Mouse (Mus musculus) urinary bladder, adult 2 months (tissue): Measurements from ENCODE around the gene Frat1. TPM values are rescaled to one million over a fixed set of nuclear protein-coding genes. Genes with fewer than 3 reads are reported as not detected.

Experiments
- DNase-seq: peaks from one replicate; pipeline ENCODE4 v3.0.0; 2022; ENCODE audit warnings: low spot score
- polyA plus RNA-seq: library from polyadenylated mRNA; depleted of rRNA; stranded (reverse); fragments of >200 nt; gene quantifications from 2 replicates; pipeline ENCODE4 v1.2.3, GENCODE M21; 2012; rRNA removed

The Frat1 gene
- polyA plus RNA-seq: 0.95 and 1.5 TPM in 2 replicates

- DNase-seq: peak; percentile 86
Measured at GRCm38 (mm10) chr19:41829381-41830105, at the start of gene Frat1. TSS of gene Frat1 (plus strand) at chr19:41829970.

- no peak for DNase-seq
Measured at GRCm38 (mm10) chr19:41786896-41787295, 42.9 kb upstream of the Frat1 start.

- DNase-seq: no peak
Measured at GRCm38 (mm10) chr19:41789110-41789961, 40.4 kb upstream of the Frat1 start.

GRCm38 (mm10) chr19:41791384-41791783, 38.4 kb upstream of the Frat1 start:
- no peak for DNase-seq

GRCm38 (mm10) chr19:41792934-41793486, 36.8 kb upstream of the Frat1 start:
- DNase-seq: no peak

GRCm38 (mm10) chr19:41794017-41794416, 35.8 kb upstream of the Frat1 start:
- DNase-seq: no peak

GRCm38 (mm10) chr19:41794901-41795300, 34.9 kb upstream of the Frat1 start:
- DNase-seq: no peak

GRCm38 (mm10) chr19:41796148-41796760, 33.5 kb upstream of the Frat1 start:
- DNase-seq: no peak

GRCm38 (mm10) chr19:41796789-41797327, 32.9 kb upstream of the Frat1 start:
- no peak for DNase-seq

- no peak for DNase-seq
Measured at GRCm38 (mm10) chr19:41797536-41797935, 32.2 kb upstream of the Frat1 start.

- DNase-seq: no peak
Measured at GRCm38 (mm10) chr19:41800451-41800850, 29.3 kb upstream of the Frat1 start.

GRCm38 (mm10) chr19:41800986-41801741, 28.6 kb upstream of the Frat1 start:
- DNase-seq: no peak

GRCm38 (mm10) chr19:41801742-41802369, 27.9 kb upstream of the Frat1 start, which contains the start of gene Arhgap19:
TSS of gene Arhgap19 (minus strand) at chr19:41802047.
- DNase-seq: peak; percentile 70

- DNase-seq: no peak
Measured at GRCm38 (mm10) chr19:41803322-41803721, 26.4 kb upstream of the Frat1 start.

GRCm38 (mm10) chr19:41805831-41806230, 23.9 kb upstream of the Frat1 start:
- no peak for DNase-seq

GRCm38 (mm10) chr19:41807497-41807896, 22.3 kb upstream of the Frat1 start:
- DNase-seq: no peak

- DNase-seq: no peak
Measured at GRCm38 (mm10) chr19:41808104-41808634, 21.6 kb upstream of the Frat1 start.

- no peak for DNase-seq
Measured at GRCm38 (mm10) chr19:41810074-41810473, 19.7 kb upstream of the Frat1 start.

GRCm38 (mm10) chr19:41812525-41812924, 17.2 kb upstream of the Frat1 start:
- DNase-seq: no peak

- DNase-seq: no peak
Measured at GRCm38 (mm10) chr19:41813374-41813773, 16.4 kb upstream of the Frat1 start.
